ENCODE assay signal across 8 mouse cellular contexts in genomic region chr9:110742951-110743455, GRCm38 (mm10). TPM values are rescaled to one million over a fixed set of nuclear protein-coding genes. Genes with fewer than 3 reads are reported as not detected.
DNase-seq lines count a peak whose midpoint lies in the region; ATAC-seq and TF ChIP-seq lines count a peak whose summit lies in the region.

No protein-coding gene starts in this region.

- peaks cover 5% of the 10 kb centered on the region; the same call in 1 of the 2 replicates for H3K27me3 ChIP-seq in testis, adult 2 months (ENCODE audit: control insufficient read depth, insufficient read depth, low read length)
- H3K27me3 ChIP-seq in embryonic facial prominence, embryonic 15.5 days: peaks cover 19% of the 10 kb centered on the region
- peaks cover 18% of the 10 kb centered on the region for H3K27me3 ChIP-seq in intestine, embryonic 15.5 days (replicated peaks)

- TF ChIP-seq POLR2A in testis, adult 2 months (IDR thresholded peaks at IDR 0.05; ENCODE audit: control insufficient read depth, low read depth, low read length): no peak

- WGBS in embryonic facial prominence, embryonic 15.5 days: under 1% methylated on average over 37 of the region's 49 CpGs
- WGBS in intestine, embryonic 15.5 days: under 1% methylated on average over 49 of the region's 49 CpGs

- TF ChIP-seq CTCF in testis, adult 2 months (IDR thresholded peaks at IDR 0.05; ENCODE audit: control insufficient read depth, insufficient read depth, insufficient replicate concordance, low read depth, low read length): no peak

- DNase-seq in testis, postnatal 14 days (ENCODE audit: low spot score): no peak
- peak; percentile 39 to 62 for DNase-seq in lung, postnatal 4 days
- no peak for DNase-seq in MN1 (ENCODE audit: low spot score)
- no peak for DNase-seq in left cerebral cortex, adult 11 months (ENCODE audit: low spot score)
- DNase-seq in frontal cortex, adult 2 months (ENCODE audit: extremely low spot score in 1 of 2, low spot score in 1 of 2): no peak

- H3K4me1 ChIP-seq in testis, adult 2 months (ENCODE audit: control insufficient read depth, insufficient read depth, low read length): peaks cover 3% of the 10 kb centered on the region
- peaks cover 51% of the 10 kb centered on the region for H3K4me1 ChIP-seq in embryonic facial prominence, embryonic 15.5 days
- peaks cover 31% of the 10 kb centered on the region for H3K4me1 ChIP-seq in intestine, embryonic 15.5 days (replicated peaks)

- H3K9me3 ChIP-seq in embryonic facial prominence, embryonic 15.5 days (replicated peaks): no peaks in the 10 kb centered on the region
- no peaks in the 10 kb centered on the region for H3K9me3 ChIP-seq in intestine, embryonic 15.5 days

- H3K27ac ChIP-seq in testis, adult 2 months (ENCODE audit: control insufficient read depth, insufficient read depth, low read depth, low read length): no peak overlapping the region
- peak overlapping the region; percentile 97 for H3K27ac ChIP-seq in embryonic facial prominence, embryonic 15.5 days (replicated peaks)
- peak overlapping the region; percentile 85 for H3K27ac ChIP-seq in intestine, embryonic 15.5 days

- no peaks in the 10 kb centered on the region for H3K36me3 ChIP-seq in testis, adult 2 months (ENCODE audit: control insufficient read depth, insufficient read depth, low read length)
- H3K36me3 ChIP-seq in embryonic facial prominence, embryonic 15.5 days: no peaks in the 10 kb centered on the region
- no peaks in the 10 kb centered on the region for H3K36me3 ChIP-seq in intestine, embryonic 15.5 days

- peak overlapping the region; percentile 59 for H3K9ac ChIP-seq in embryonic facial prominence, embryonic 15.5 days
- H3K9ac ChIP-seq in intestine, embryonic 15.5 days: peak overlapping the region; percentile 74

- peak overlapping the region; percentile 56 for H3K4me2 ChIP-seq in embryonic facial prominence, embryonic 15.5 days (replicated peaks)
- peak overlapping the region; percentile 96 for H3K4me2 ChIP-seq in intestine, embryonic 15.5 days (replicated peaks)

- H3K4me3 ChIP-seq in testis, adult 2 months (ENCODE audit: control insufficient read depth, low read depth, low read length): peak overlapping the region; percentile 75
- peak overlapping the region; percentile 63 for H3K4me3 ChIP-seq in embryonic facial prominence, embryonic 15.5 days (replicated peaks)
- peak overlapping the region; percentile 70 for H3K4me3 ChIP-seq in intestine, embryonic 15.5 days (replicated peaks)

- ATAC-seq in embryonic facial prominence, embryonic 15.5 days (ENCODE audit: insufficient number of reproducible peaks, low FRiP score, low TSS enrichment, low read depth): peak; percentile 39
- ATAC-seq in intestine, embryonic 15.5 days: peak; percentile 37

RNA-seq across cellular contexts. Expression of gene Myl3, which starts 1.3 kb away (rescaled TPM):
- 0.90 TPM in 2 replicates for polyA plus RNA-seq in testis, adult 2 months (2012; rRNA removed)
- 7.5 and 8.5 TPM in 2 replicates for polyA plus RNA-seq in embryonic facial prominence, embryonic 15.5 days (2015; fragmentation: Nextera tagmentation; extraction: Ambion mirVana)
- polyA plus RNA-seq in intestine, embryonic 15.5 days (2015; fragmentation: Nextera tagmentation; extraction: Ambion mirVana): 0.53 and 0.58 TPM in 2 replicates
- polyA plus RNA-seq in frontal cortex, adult 2 months (2012; rRNA removed): 0.32 and 0.46 TPM in 2 replicates

RNA-seq across cellular contexts. Expression of gene Pth1r, which starts 3.9 kb away (rescaled TPM):
- polyA plus RNA-seq in testis, adult 2 months (2012; rRNA removed): 2.8 and 2.9 TPM in 2 replicates
- polyA plus RNA-seq in embryonic facial prominence, embryonic 15.5 days (2015; fragmentation: Nextera tagmentation; extraction: Ambion mirVana): 133 and 145 TPM in 2 replicates
- 21.6 and 23.6 TPM in 2 replicates for polyA plus RNA-seq in intestine, embryonic 15.5 days (2015; fragmentation: Nextera tagmentation; extraction: Ambion mirVana)
- polyA plus RNA-seq in frontal cortex, adult 2 months (2012; rRNA removed): 6.9 and 9.1 TPM in 2 replicates

RNA-seq across cellular contexts. Expression of gene Prss42, which starts 55.0 kb away (rescaled TPM):
- polyA plus RNA-seq in testis, adult 2 months (2012; rRNA removed): 68.5 and 85.7 TPM in 2 replicates
- not detected in 2 replicates for polyA plus RNA-seq in embryonic facial prominence, embryonic 15.5 days (2015; fragmentation: Nextera tagmentation; extraction: Ambion mirVana)
- not detected in 2 replicates for polyA plus RNA-seq in intestine, embryonic 15.5 days (2015; fragmentation: Nextera tagmentation; extraction: Ambion mirVana)
- 0.06 TPM in 1 of 2 replicates, not detected in the other for polyA plus RNA-seq in frontal cortex, adult 2 months (2012; rRNA removed)

Comparison
In these comparisons a context has a peak if more than half of its experiments do, and no peak if none do; other contexts are left out.
1. DNase-seq: peak in lung, postnatal 4 days (2 of 2); none in testis, postnatal 14 days (single experiment), MN1 (single experiment), left cerebral cortex, adult 11 months (single experiment) and frontal cortex, adult 2 months (0 of 2).
2. RNA of gene Prss42, which starts 55.0 kb away (polyA plus RNA-seq): 68.5 to 85.7 TPM in testis, adult 2 months; 0.06 TPM in frontal cortex, adult 2 months, not detected in embryonic facial prominence, embryonic 15.5 days and not detected in intestine, embryonic 15.5 days; every median in the first group is over 10 times any median in the second.
3. Peak in every context shown above with its lines, with median percentiles within 50 percentile points of each other: H3K4me3 ChIP-seq.